Mouse (Mus musculus) common myeloid progenitor, adult 5-6 weeks (primary cell): Measurements from ENCODE around the gene Macf1. TPM values are rescaled to one million over a fixed set of nuclear protein-coding genes. Genes with fewer than 3 reads are reported as not detected.
"Not testable (repeated sequence)": the region's sequence is repeated elsewhere in the genome, so short reads cannot be mapped to it uniquely, and the experiment has no call there.

Experiments
- ATAC-seq: replicated peaks from 2 replicates; pipeline ENCODE4 v1.8.0; 2016; ENCODE audit warnings: low read depth, mild to moderate bottlenecking, moderate TSS enrichment, inconsistent platforms; ENCODE audit not compliant: poor library complexity, severe bottlenecking
- total RNA-seq: library from RNA; stranded (forward); fragments of 200-1000, 187-1606 nt; gene quantifications from 2 replicates; pipeline ENCODE4 v1.2.3, GENCODE M21; 2017

Gene Macf1
- total RNA-seq, 1 experiment from 2014 or later = 225 TPM

DNA sequence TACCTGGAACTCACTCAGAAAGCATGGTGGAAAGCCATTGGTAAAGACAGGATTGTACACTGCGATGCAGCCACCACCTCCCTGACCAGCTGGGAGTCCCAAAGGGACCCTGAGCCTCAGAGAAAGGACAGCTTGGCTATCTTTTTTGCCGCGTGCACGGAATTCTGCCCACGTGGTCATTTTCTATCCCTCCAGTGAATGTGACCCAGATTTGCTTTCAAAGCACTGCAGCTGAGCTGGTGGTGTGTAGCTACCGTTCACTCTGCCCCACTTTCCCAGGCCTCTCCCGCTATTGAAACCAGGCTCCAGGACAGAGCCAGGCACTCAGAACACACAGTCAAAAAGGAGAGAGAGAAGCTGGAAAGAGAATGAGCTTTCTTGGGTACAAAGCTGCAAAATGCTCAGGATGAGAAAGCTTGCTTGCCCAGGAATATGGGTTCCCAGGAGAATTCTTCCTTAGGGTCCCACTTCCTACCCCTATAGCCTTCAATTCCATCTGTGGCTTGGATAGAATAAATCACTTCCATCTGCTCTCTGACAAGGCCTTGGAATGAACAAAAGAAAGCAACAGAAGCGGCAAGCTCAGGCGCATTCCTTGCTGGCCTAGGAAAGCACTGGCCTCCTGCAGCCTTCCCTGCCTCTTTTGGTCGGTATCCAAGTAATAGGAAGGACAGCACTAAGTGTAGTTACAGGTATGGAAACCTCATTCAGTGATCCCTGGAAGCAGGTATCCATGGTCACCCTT lies 6.9 kb downstream of the Macf1 start:
- no peak for ATAC-seq

DNA sequence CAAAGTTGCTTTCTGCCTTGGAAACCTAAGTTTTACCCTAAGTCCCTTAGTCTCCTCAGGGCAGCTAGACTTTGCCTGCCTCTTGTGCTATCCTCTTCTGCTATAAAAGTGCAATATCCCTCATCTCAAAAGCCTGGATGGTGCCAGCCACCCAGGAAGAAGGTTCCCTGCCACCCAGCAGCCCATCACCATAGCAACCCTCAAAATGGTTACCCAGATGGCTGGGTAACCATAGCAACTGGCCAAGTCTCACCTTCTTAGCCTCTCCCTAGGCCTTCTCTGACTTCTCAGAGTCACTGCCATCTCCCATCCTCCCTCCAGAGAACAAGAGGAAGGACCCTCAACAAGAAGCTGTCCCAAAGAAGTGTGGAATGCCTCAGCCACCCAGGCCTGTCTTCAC lies 13.6 kb downstream of the Macf1 start:
- no peak for ATAC-seq

DNA sequence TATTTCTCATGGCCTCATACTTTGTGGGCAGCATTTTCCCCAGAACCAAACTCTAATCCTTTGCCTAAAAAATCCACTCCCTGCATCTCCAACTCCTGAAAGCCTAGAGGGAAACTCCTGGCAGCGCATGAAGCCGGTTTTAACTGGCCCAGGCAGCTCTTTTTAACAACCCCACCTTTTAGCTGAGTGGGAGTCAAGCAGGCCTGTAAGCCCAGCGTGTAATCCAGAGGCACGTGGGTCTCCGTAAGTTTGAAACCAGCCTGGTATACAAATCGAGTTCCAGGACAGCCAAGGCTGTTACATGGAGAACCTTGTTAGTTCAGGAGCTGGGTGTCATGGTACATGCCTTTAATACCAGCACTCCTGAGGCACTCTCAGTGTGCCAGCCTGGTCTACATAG lies 14.5 kb downstream of the Macf1 start:
- no peak for ATAC-seq

DNA sequence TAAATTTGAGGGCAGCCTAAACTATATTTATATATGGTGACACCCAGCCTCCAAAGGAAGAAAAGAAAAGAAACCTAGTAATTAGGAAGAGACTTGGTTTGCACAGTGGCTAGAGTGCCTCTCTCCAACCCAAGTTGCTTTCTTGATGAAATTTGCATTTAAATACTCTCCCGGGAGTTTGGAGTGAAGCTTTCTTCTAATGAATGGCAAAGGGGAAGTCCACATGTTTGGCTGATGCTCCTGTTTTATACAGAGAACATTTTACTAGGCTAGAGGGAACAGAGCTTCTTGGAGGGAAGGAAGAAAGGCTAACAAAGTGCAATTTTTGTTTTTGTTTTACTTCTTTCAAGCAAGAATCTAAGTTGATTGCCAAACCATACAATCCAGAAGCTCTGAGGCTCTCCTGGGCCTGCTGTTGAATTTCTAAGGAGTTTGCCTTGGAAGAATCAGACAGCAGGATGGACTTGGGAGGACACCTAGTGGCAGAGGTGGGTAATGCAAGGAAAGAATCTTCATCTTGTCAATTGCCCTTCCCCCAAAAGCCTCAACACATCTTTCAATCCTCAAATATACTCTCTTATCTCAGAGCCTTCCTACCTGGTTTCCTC lies 16.8 kb downstream of the Macf1 start:
- ATAC-seq = 0 out of 2 replicates have a peak, but pooled peaks have one; percentile 36

DNA sequence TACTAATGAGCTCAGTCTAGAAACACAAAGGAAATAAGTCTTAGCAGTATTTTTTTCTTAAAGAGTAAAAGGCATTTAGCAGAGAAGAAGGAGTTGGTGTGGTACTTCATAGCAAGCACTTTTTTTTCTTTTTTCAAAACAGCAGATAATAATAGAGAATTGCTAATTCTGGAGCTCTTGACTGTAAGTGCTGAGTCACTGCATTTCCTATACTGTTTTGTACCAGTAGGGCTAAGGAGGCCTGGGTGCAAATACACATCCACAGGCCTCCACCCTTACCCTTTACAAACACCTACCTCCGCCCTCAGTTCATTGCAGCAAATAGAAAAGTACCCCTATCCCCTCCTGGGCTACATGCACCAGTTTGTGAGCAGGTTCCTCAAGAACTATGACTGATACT lies 17.6 kb downstream of the Macf1 start:
- ATAC-seq = peak; percentile 31; the same call in 1 of the 2 replicates

DNA sequence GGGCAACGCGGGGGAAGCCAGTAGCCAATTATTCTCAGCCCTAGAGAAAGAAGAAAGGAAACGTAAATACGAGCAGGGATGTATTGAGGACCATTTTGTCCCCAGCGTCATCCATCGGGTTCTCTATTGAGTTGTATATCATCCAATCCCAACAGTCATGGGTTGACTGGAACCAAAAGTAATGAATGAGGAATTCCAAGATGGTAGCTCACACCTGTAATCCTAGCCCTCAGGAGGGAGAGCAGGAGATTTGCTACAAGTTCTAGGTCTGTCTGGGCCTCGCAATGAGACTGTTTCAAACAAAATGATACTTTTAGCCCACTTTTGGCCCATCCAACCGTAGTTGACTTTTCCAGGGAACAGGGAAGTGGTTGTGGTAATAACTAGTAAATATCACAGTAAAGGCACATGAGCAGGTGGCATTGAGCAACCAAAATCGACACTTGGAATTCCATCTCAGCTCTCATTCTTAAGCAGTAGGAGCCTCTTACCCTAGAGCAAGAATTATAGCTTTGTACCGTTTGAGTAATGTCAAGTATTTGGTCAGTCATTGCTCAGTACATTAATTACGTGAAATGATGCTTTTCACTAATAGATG lies 18.4 kb downstream of the Macf1 start:
- no peak for ATAC-seq

DNA sequence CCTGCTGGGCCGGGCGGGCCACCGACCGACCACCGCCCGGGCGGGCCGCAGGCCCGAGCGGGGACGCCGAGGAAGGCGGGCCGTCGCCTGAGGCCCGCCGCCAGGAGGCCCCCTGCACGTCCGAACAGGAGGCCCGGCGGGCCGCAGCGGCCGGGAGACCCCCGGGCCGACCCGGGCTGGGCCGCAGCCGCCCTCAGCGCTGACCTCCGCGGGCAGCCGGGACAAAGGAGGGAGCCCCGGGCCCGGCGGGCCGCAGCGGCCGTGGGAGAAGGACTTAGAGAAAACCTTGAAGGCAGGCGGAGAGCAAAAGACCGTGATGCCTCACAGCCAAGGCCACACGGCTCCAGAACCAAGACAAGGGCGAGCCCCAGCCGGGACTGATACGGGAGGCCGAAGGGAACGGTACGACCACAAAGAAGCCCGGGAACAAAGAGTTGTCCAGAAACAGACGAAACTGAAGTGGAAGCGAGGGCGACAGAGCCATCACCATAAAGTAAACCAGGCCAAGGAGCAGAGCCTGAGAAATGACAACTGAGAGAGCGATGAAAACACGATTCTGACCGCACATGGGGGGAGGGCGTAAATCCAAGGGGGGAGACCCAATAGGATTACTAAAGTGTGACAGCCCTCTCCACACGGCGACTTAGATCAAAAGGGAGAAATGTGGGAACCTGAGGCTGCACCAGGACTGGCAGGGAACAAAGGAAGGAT lies 19.1 kb downstream of the Macf1 start:
- no peak for ATAC-seq

DNA sequence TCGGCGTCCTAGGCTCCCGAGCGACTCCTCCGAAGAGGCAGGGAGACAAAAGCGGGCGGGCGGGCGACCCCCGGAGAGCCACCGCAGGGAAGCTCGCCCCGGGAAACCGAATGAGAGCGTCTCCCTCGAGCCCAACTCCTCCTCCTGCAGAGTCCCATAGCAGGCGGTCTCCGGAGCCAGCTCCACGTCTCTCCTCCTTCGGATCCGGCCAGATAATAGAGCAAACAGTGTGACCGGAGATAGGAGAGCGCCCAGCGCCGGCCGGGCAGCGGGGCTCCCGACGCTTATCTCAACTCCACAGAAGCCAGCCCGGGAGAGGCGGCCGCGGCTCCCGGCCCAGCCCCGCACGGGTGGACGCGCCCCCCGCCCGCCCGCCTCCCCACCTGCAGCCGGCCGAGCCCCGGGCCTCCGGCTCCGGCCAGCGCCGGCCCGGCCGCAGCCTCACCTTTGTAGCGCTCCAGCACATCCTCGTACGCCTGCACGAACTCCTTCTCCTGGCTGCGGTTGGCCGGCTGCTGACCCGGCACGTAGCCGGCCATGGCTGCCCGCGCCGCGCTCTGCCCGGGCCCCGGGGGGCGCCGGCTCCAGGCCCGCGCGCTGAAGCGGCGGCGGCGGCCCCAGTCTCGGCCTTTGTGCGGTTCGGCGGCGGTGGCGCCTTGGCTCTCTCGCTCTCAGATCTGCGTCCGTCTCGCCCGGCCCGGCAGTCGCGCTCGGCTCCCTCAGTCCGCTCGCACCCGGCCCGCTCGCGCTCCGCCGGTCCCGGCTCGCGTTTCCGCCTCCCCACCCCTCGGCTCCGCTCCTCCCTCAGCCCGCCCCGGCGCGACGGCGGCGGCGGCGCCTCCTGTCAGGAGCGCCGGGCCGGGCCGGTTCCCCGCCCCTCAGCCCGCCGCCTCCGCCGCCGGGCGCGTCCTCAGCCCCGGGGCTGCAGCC lies 19.9 kb downstream of the Macf1 start:
- ATAC-seq = peak; percentile 53

DNA sequence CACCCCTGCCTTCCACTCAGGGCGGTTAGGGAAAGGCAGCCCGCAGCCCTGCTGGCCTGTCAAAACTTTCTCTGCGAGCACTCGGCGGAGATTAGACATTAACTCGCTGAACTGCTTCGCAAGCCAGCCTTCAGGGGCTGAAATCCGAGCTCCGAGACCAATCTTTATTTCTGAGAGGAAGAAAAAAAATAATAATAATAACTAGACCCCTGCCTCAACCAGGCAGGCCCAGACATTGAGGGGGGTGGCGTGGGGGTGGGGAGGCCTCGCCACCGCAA lies 20.5 kb downstream of the Macf1 start:
- no peak for ATAC-seq

DNA sequence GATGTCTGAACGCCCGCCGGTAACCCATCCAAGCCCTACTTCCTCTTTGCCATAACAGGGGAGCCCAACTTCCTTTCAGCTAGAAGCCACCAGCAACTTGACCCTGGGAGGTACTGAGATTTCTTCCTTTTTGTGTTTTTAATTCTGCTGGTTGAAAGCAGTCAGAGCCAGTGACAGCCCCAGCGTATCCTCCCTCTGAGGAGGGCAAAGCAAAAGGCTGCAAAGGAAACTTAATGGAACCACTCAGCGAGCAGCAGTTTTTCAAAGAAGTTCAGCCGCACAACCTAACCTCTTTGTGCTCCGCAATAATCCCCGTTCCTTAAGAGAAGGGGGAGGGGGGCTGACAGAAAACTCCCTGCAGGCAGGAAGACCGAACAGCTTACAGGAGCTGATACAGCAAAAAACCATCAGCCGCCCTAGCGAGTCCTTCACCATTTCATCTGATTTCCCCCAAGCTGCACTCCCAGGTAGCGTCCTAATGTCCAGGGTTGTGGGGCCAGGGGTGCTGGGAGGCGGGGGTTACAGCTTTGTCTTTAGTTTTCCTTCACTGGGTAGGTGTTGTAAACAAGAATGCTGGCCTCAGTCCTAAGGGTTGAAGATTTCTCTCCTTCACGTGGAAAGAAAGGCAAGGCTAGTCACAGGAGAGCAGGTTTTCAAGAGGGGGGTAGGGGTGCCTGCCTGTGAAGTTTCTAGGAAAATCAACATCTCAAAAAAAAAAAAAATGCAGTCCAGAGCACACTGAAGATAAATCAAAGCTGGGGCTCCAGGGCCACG lies 21.1 kb downstream of the Macf1 start:
- peak; percentile 46 for ATAC-seq

DNA sequence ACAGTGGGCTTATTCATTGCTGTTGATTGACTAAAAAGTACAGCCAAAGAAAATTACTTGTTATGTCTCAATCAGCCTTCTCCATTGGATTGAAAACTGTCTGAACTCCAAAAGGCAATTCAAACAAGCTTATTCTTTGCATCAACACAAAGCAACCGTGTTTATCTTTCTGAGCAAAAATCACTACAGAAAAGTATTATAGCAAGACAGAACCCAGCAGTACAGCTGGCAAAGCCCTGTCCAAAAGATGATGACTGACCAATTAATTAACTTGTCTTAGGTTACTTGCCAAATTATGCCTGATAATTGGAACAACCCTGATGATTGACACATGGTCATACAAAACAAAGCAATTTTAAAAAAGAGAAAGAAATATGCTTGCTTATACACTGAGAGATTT lies 26.0 kb downstream of the Macf1 start:
- ATAC-seq = no peak

DNA sequence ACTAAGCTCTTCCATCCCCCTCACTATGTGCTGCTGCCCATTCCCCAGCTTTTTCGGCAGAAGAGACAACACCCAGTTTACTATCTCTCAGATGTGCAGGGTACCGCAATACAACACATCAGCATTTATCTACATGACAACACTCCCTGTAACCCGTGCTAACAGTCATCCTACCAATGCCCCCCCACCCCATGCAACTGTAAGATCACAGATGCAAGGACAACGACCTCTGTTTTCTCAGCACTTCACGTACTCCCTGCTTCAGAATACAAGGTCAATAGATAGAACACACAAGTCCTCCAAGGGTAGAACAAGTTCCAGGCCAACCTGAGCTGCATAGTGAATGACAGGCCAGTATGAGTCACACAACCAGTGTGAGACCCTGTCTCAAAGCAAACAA lies 28.9 kb downstream of the Macf1 start:
- 0 out of 2 replicates have a peak, but pooled peaks have one; percentile 42 for ATAC-seq

DNA sequence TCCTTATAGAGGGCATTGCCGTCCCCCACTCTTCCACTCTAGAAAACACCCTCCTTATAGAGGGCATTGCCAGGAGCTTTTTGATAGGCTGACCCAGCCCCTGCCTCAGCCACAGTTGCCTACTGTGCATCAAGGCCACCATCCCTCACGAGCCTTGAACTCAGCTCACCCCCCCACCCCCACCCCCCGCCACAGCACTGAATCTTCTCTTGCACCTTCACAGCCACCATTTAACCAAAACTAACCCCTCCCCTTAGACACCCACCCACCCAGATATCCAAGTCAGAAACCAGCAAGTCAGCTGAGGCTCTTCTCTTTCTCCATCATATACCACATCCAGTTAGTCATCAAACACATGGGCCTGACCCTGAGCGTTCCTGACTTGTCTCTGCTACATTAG lies 29.6 kb downstream of the Macf1 start:
- ATAC-seq = no peak

DNA sequence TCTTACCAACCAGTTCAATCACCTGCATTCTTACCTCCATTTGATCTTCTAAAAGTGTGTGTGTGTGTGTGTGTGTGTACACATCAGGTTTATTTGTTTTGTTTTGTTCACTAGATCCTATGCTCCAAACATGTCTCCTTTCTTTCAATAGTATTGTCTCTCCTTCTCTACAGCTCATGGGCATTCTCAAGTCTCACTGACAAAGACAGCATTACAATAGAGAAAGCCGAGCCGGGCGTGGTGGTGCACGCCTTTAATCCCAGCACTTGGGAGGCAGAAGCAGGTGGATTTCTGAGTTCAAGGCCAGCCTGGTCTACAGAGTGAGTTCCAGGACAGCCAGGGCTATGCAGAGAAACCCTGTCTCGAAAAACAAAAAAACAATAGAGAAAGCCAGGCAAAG lies 30.7 kb downstream of the Macf1 start:
- not testable (repeated sequence) for ATAC-seq

DNA sequence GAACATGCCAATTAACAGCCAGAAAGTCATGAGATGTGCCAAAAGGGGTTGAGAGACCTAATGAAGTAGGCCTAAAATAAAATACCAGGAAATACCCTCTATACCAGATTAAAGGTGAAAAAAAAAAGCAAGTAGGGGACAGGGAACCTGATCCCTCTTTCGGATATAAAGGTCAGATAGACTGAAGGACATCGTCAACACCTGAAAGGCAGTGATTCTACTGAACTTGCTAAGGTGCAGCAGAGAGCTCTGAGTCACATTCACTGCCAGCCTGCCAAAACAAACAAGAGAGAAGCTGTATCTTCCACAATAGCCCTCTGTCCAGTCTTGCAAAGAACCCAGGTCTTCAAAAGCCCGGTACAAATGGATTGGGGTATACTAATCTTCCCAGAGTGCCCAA lies 32.0 kb downstream of the Macf1 start:
- ATAC-seq = no peak

DNA sequence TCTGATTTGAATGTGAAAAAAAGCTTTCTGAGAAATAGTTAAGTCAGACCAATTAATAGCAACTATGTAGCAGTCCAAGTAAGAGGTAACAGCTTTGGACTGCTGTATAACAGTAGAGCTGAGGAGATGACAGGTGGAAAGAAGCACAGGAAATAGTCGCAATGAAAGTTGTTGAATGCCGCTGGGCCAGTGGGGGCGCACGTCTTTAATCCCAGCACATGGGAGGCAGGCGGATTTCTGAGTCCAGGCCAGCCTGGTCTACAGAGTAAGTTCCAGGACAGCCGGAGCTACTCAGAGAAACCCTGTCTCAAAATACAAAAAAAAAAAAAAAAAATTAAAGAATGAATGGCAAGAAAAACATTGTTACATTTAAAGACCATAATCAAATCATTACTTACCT lies 35.0 kb downstream of the Macf1 start:
- no peak for ATAC-seq

DNA sequence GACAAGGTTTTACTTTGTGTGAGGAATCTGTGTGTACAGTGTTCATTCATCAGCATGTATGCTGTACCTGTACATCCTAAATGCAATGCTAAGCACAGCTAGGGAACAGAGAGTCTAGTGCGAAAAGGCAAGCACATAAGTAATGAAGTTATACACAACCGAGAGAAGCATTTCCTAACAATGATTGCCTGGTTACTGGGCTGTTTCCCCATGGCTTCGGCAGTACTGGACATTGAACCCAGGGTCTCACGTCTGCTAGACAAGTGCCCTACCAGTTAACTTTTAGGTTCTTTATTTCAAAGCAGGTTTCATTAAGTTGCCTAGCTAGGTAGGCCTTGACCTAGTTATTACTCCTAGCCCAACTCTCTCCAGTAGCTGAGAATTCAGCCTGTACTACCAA lies 36.5 kb downstream of the Macf1 start:
- ATAC-seq = no peak

DNA sequence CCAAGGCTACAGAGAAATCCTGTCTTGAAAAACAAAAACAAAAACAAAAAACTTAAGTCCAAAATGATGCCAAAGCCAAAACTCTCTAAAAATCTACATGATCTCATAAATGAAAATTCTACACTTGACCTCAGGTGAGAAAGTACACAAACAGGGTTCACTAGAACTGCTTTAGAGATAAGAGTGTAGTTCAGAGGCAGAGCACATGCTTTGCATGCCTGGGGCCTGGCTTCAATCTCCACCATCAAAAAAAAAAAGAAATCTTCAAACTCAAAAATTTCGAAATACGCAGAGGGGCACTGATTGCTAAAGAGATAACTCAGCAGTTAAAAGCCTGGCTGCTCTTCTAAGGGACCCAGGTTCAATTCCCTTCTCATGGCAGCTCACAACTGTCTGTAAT lies 37.1 kb downstream of the Macf1 start:
- no peak for ATAC-seq

DNA sequence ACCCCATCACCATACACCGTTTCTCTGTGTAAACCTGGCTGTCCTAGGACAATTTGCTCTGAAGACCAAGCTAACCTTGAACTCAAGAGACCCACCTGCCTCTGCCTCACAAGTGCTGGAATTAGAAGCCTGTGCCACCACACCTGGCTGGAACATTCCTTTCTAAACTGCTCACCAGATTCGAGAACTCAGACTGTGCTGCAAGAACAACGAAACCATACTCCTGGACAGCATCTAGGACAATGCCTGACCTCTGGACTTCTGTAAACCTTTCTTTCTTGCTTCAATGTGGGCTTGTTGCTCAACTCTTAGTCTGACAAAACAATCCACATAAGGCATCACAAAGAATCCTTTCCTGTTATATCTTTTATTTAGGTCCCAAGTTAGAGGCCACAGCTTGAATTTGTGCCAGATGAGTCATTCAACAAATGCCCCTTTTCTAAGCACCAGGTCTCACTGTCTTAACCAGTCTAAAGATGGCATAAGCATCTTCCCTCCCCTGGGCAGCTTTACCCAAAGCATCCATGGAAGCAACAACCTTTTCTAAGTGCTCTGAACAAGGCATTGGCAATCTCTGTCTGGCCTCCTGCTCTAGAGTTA lies 38.8 kb downstream of the Macf1 start:
- ATAC-seq = no peak
